Mouse (Mus musculus) adrenal gland, postnatal 14 days (tissue): ENCODE measurements around the gene Spryd3. TPM values are rescaled to one million over a fixed set of nuclear protein-coding genes. Genes with fewer than 3 reads are reported as not detected.

ENCODE experiments used
- DNase-seq: peaks from one replicate; pipeline ENCODE4 v3.0.0; 2021; ENCODE audit warnings: mixed read lengths
- total RNA-seq: library from RNA; stranded (reverse); gene quantifications from 2 replicates; pipeline ENCODE4 v1.2.3, GENCODE M21; 2021

The Spryd3 gene
- total RNA-seq, 1 experiment from 2014 or later = 23.3 TPM

GRCm38 (mm10) chr15:102147674-102148402 is 11.8 kb upstream of the Spryd3 start:
- no peak for DNase-seq

- peak; percentile 70 for DNase-seq
These were observed 10.8 kb upstream of the Spryd3 start for GRCm38 (mm10) chr15:102146882-102147281.

- no peak for DNase-seq
These were observed 10.1 kb upstream of the Spryd3 start for GRCm38 (mm10) chr15:102146089-102146488.

- peak; percentile 85 for DNase-seq
These were observed 9.3 kb upstream of the Spryd3 start for GRCm38 (mm10) chr15:102145330-102145729.

- no peak for DNase-seq
These were observed 8.7 kb upstream of the Spryd3 start for GRCm38 (mm10) chr15:102144726-102145125.

- no peak for DNase-seq
These were observed 8.3 kb upstream of the Spryd3 start, which contains the start of gene Igfbp6 for GRCm38 (mm10) chr15:102144274-102144711. Gene Igfbp6, plus strand, starts transcription at chr15:102144362.

GRCm38 (mm10) chr15:102142914-102143912 is 7.2 kb upstream of the Spryd3 start:
- no peak for DNase-seq

GRCm38 (mm10) chr15:102141120-102141519 is 5.1 kb upstream of the Spryd3 start:
- no peak for DNase-seq

- no peak for DNase-seq
These were observed 409 bp downstream of the Spryd3 start for GRCm38 (mm10) chr15:102135522-102136128.

- DNase-seq = no peak
These were observed 1.3 kb downstream of the Spryd3 start for GRCm38 (mm10) chr15:102134709-102135108.

- no peak for DNase-seq
These were observed 2.7 kb downstream of the Spryd3 start for GRCm38 (mm10) chr15:102133314-102133713.

- peak; percentile 81 for DNase-seq
These were observed 9.7 kb downstream of the Spryd3 start for GRCm38 (mm10) chr15:102126303-102126702.

GRCm38 (mm10) chr15:102120530-102120929 is 15.5 kb downstream of the Spryd3 start:
- no peak for DNase-seq

GRCm38 (mm10) chr15:102119831-102120170 is 16.2 kb downstream of the Spryd3 start:
- DNase-seq = no peak

GRCm38 (mm10) chr15:102119121-102119830 is 16.8 kb downstream of the Spryd3 start:
- no peak for DNase-seq

- DNase-seq = no peak
These were observed 17.4 kb downstream of the Spryd3 start for GRCm38 (mm10) chr15:102118591-102118990.

- peak; percentile 52 for DNase-seq
These were observed 18.3 kb downstream of the Spryd3 start for GRCm38 (mm10) chr15:102117461-102118443.

- DNase-seq = peak; percentile 7
These were observed 19.1 kb downstream of the Spryd3 start for GRCm38 (mm10) chr15:102116753-102117415.

- peak; percentile 56 for DNase-seq
These were observed 20.3 kb downstream of the Spryd3 start for GRCm38 (mm10) chr15:102115731-102116231.
